Mouse (Mus musculus) midbrain, embryonic 13.5 days (tissue): ENCODE results near the gene Cebpg. TPM values are rescaled to one million over a fixed set of nuclear protein-coding genes. Genes with fewer than 3 reads are reported as not detected.

ENCODE experiments used
- ATAC-seq: fragments of 200-750 bp; cut with Nextera tagmentation; 2 replicates; pipeline ENCODE4 v1.8.0; 2017; ENCODE audit warnings: mild to moderate bottlenecking, moderate TSS enrichment, moderate library complexity
- H3K27ac ChIP-seq: fragments of 300-500 bp; sonication (generic); 2 replicates; pipeline ENCODE4 v1.5.1; 2015; ENCODE audit warnings: inconsistent platforms, mild to moderate bottlenecking, moderate library complexity
- H3K27me3 ChIP-seq: fragments of 300-500 bp; sonication (generic); 2 replicates; pipeline ENCODE4 v1.6.1; 2015; ENCODE audit warnings: mild to moderate bottlenecking, inconsistent platforms
- H3K36me3 ChIP-seq: fragments of 300-500 bp; sonication (generic); 2 replicates; pipeline ENCODE4 v1.6.1; 2015; ENCODE audit warnings: mild to moderate bottlenecking, inconsistent platforms
- H3K4me1 ChIP-seq: fragments of 300-500 bp; sonication (generic); replicated peaks from 2 replicates; pipeline ENCODE4 v1.6.1; 2015; ENCODE audit warnings: inconsistent platforms
- H3K4me2 ChIP-seq: fragments of 300-500 bp; sonication (generic); replicated peaks from 2 replicates; pipeline ENCODE4 v1.6.1; 2015; ENCODE audit warnings: moderate library complexity, mild to moderate bottlenecking, inconsistent platforms
- H3K4me3 ChIP-seq: fragments of 300-500 bp; sonication (generic); replicated peaks from 2 replicates; pipeline ENCODE4 v1.5.1; 2015; ENCODE audit warnings: mild to moderate bottlenecking, inconsistent platforms
- H3K9ac ChIP-seq: fragments of 300-500 bp; sonication (generic); replicated peaks from 2 replicates; pipeline ENCODE4 v1.6.1; 2015; ENCODE audit warnings: mild to moderate bottlenecking, inconsistent platforms
- H3K9me3 ChIP-seq: fragments of 300-500 bp; sonication (generic); 2 replicates; pipeline ENCODE4 v1.6.1; 2016; ENCODE audit warnings: mild to moderate bottlenecking, inconsistent platforms
- WGBS: fragments of 180-500 bp; shearing (Covaris S2); methylation state at CpG from one replicate; pipeline ENCODE4 v1.1.7; 2015; 5-methylcytosine and 5-hydroxymethylcytosine counted together
- polyA plus RNA-seq: library from polyadenylated mRNA; unstranded; fragments of >200 nt; fragmentation: Nextera tagmentation; extraction: Ambion mirVana; gene quantifications from 2 replicates; pipeline ENCODE4 v1.2.1, GENCODE M21; 2015

Gene Cebpg
- polyA plus RNA-seq, 1 experiment from 2014 or later = 42.4 TPM

GRCm38 (mm10) chr7:35030567-35030966 lies 25.8 kb downstream of the Cebpg start:
- Histone ChIP-seq H3K36me3 (peaks cover 26% of the 10 kb centered on the region), H3K4me1 (peaks cover 13% of the 10 kb centered on the region), H3K4me3 (no peak overlapping the region), H3K4me2 (no peak overlapping the region), H3K9me3 (no peaks in the 10 kb centered on the region), H3K27ac (no peak overlapping the region), H3K9ac (no peak overlapping the region), H3K27me3 (no peaks in the 10 kb centered on the region)
- 74% methylated on average over 6 of the region's 6 CpGs for WGBS
- ATAC-seq = no peak

- 78% methylated on average over 3 of the region's 3 CpGs for WGBS
- Histone ChIP-seq H3K36me3 (peaks cover 18% of the 10 kb centered on the region), H3K4me3 (no peak overlapping the region), H3K4me2 (no peak overlapping the region), H3K27me3 (no peaks in the 10 kb centered on the region), H3K4me1 (0 out of 2 replicates have a peak, but pooled peaks cover 6% of the 10 kb centered on the region), H3K27ac (no peak overlapping the region), H3K9me3 (no peaks in the 10 kb centered on the region), H3K9ac (no peak overlapping the region)
- no peak for ATAC-seq
Observed at GRCm38 (mm10) chr7:35029648-35030047, 26.7 kb downstream of the Cebpg start.

- H3K27ac ChIP-seq = no peak overlapping the region
- ATAC-seq = no peak
- WGBS = 81% methylated on average over 5 of the region's 5 CpGs
Observed at GRCm38 (mm10) chr7:35029228-35029627, 27.1 kb downstream of the Cebpg start.

GRCm38 (mm10) chr7:35028559-35028958 lies 27.8 kb downstream of the Cebpg start:
- Histone ChIP-seq H3K9ac (no peak overlapping the region), H3K9me3 (no peaks in the 10 kb centered on the region), H3K4me3 (no peak overlapping the region), H3K4me2 (no peak overlapping the region), H3K27ac (no peak overlapping the region), H3K27me3 (no peaks in the 10 kb centered on the region), H3K36me3 (peaks cover 13% of the 10 kb centered on the region), H3K4me1 (0 out of 2 replicates have a peak, but pooled peaks cover 6% of the 10 kb centered on the region)
- no peak for ATAC-seq
- WGBS = 92% methylated on average over 16 of the region's 16 CpGs

More at GRCm38 (mm10) chr7:35029228-35029627, 27.1 kb downstream of the Cebpg start:
- H3K9me3 ChIP-seq = no peaks in the 10 kb centered on the region
- peaks cover 17% of the 10 kb centered on the region for H3K36me3 ChIP-seq
- H3K9ac ChIP-seq = no peak overlapping the region
- 0 out of 2 replicates have a peak, but pooled peaks cover 6% of the 10 kb centered on the region for H3K4me1 ChIP-seq
- no peak overlapping the region for H3K4me2 ChIP-seq
- H3K4me3 ChIP-seq = no peak overlapping the region
- no peaks in the 10 kb centered on the region for H3K27me3 ChIP-seq

- no peaks in the 10 kb centered on the region for H3K9me3 ChIP-seq
- no peaks in the 10 kb centered on the region for H3K27me3 ChIP-seq
- 0 out of 2 replicates have a peak, but pooled peaks cover 6% of the 10 kb centered on the region for H3K4me1 ChIP-seq
- 0 out of 2 replicates have a peak overlapping the region, but pooled peaks have one; percentile 19 for H3K27ac ChIP-seq
- 78% methylated on average over 9 of the region's 9 CpGs for WGBS
- no peak overlapping the region for H3K4me3 ChIP-seq
- H3K36me3 ChIP-seq = peaks cover 13% of the 10 kb centered on the region
- no peak overlapping the region for H3K4me2 ChIP-seq
- no peak for ATAC-seq
- H3K9ac ChIP-seq = 0 out of 2 replicates have a peak overlapping the region, but pooled peaks have one; percentile 29
Observed at GRCm38 (mm10) chr7:35027801-35028420, 28.5 kb downstream of the Cebpg start.

GRCm38 (mm10) chr7:35026838-35027291 lies 29.5 kb downstream of the Cebpg start:
- no peak overlapping the region for H3K4me2 ChIP-seq
- 84% methylated on average over 3 of the region's 3 CpGs for WGBS
- ATAC-seq = no peak

GRCm38 (mm10) chr7:35026276-35026630 lies 30.1 kb downstream of the Cebpg start:
- Histone ChIP-seq H3K4me3 (no peak overlapping the region), H3K4me2 (no peak overlapping the region), H3K36me3 (peaks cover 5% of the 10 kb centered on the region; the same call in 1 of the 2 replicates), H3K9me3 (no peaks in the 10 kb centered on the region), H3K4me1 (peaks cover 6% of the 10 kb centered on the region; the same call in 1 of the 2 replicates), H3K27me3 (no peaks in the 10 kb centered on the region), H3K9ac (no peak overlapping the region), H3K27ac (no peak overlapping the region)
- no peak for ATAC-seq
- WGBS = 69% methylated on average over 4 of the region's 4 CpGs

More at GRCm38 (mm10) chr7:35026838-35027291, 29.5 kb downstream of the Cebpg start:
- Histone ChIP-seq H3K27me3 (no peaks in the 10 kb centered on the region), H3K36me3 (peaks cover 5% of the 10 kb centered on the region), H3K27ac (no peak overlapping the region), H3K9me3 (no peaks in the 10 kb centered on the region), H3K4me1 (0 out of 2 replicates have a peak, but pooled peaks cover 6% of the 10 kb centered on the region), H3K9ac (no peak overlapping the region), H3K4me3 (no peak overlapping the region)

GRCm38 (mm10) chr7:35025409-35026275 lies 30.7 kb downstream of the Cebpg start:
- WGBS = 44% methylated on average over 5 of the region's 5 CpGs

GRCm38 (mm10) chr7:35024426-35024825 lies 31.9 kb downstream of the Cebpg start:
- Histone ChIP-seq H3K27ac (no peak overlapping the region), H3K9me3 (no peaks in the 10 kb centered on the region), H3K4me1 (peaks cover 6% of the 10 kb centered on the region; the same call in 1 of the 2 replicates), H3K27me3 (no peaks in the 10 kb centered on the region), H3K9ac (no peak overlapping the region), H3K36me3 (0 out of 2 replicates have a peak, but pooled peaks cover 5% of the 10 kb centered on the region), H3K4me3 (no peak overlapping the region), H3K4me2 (no peak overlapping the region)
- 69% methylated on average over 1 of the region's 1 CpGs for WGBS
- ATAC-seq = no peak

More at GRCm38 (mm10) chr7:35025409-35026275, 30.7 kb downstream of the Cebpg start:
- H3K9ac ChIP-seq = no peak overlapping the region
- H3K27me3 ChIP-seq = no peaks in the 10 kb centered on the region
- no peak overlapping the region for H3K4me3 ChIP-seq
- H3K4me1 ChIP-seq = peaks cover 6% of the 10 kb centered on the region; the same call in 1 of the 2 replicates
- 0 out of 2 replicates have a peak, but pooled peaks cover 5% of the 10 kb centered on the region for H3K36me3 ChIP-seq
- peak; percentile 80 for ATAC-seq
- H3K9me3 ChIP-seq = no peaks in the 10 kb centered on the region
- no peak overlapping the region for H3K4me2 ChIP-seq
- no peak overlapping the region for H3K27ac ChIP-seq

- H3K27ac ChIP-seq = no peak overlapping the region
- H3K27me3 ChIP-seq = no peaks in the 10 kb centered on the region
- ATAC-seq = no peak
- WGBS = 79% methylated on average over 4 of the region's 4 CpGs
- H3K4me3 ChIP-seq = no peak overlapping the region
- H3K9ac ChIP-seq = no peak overlapping the region
- 0 out of 2 replicates have a peak, but pooled peaks cover 5% of the 10 kb centered on the region for H3K36me3 ChIP-seq
- H3K9me3 ChIP-seq = no peaks in the 10 kb centered on the region
- no peak overlapping the region for H3K4me2 ChIP-seq
- peaks cover 6% of the 10 kb centered on the region; the same call in 1 of the 2 replicates for H3K4me1 ChIP-seq
Observed at GRCm38 (mm10) chr7:35023251-35023650, 33.1 kb downstream of the Cebpg start.

GRCm38 (mm10) chr7:35021365-35021764 lies 35.0 kb downstream of the Cebpg start:
- Histone ChIP-seq H3K27ac (peak overlapping the region; percentile 27; the same call in 1 of the 2 replicates), H3K4me1 (no peaks in the 10 kb centered on the region; the same call in 1 of the 2 replicates), H3K27me3 (no peaks in the 10 kb centered on the region), H3K9me3 (no peaks in the 10 kb centered on the region), H3K4me3 (no peak overlapping the region), H3K4me2 (no peak overlapping the region), H3K36me3 (0 out of 2 replicates have a peak, but pooled peaks cover 5% of the 10 kb centered on the region), H3K9ac (no peak overlapping the region)
- 89% methylated on average over 10 of the region's 10 CpGs for WGBS
- ATAC-seq = no peak

GRCm38 (mm10) chr7:35015252-35015651 lies 41.1 kb downstream of the Cebpg start:
- Histone ChIP-seq H3K4me3 (no peak overlapping the region), H3K9ac (no peak overlapping the region), H3K27me3 (no peaks in the 10 kb centered on the region), H3K4me1 (peaks cover 15% of the 10 kb centered on the region), H3K4me2 (no peak overlapping the region), H3K27ac (no peak overlapping the region), H3K9me3 (no peaks in the 10 kb centered on the region), H3K36me3 (no peaks in the 10 kb centered on the region)
- 71% methylated on average over 2 of the region's 2 CpGs for WGBS
- no peak for ATAC-seq
